Mouse (Mus musculus): Measurements from ENCODE around the gene Krt7. TPM values are rescaled to one million over a fixed set of nuclear protein-coding genes. Genes with fewer than 3 reads are reported as not detected.

Gene Krt7
- polyA plus RNA-seq, 1 experiment = 50.9 TPM

GRCm38 (mm10) chr15:101438555-101438954 lies 27.7 kb downstream of the Krt7 start, which contains the start of gene Krt87:
TSS of gene Krt87 (minus strand) at chr15:101438804.
- 5% methylated on average over 34 of the region's 34 CpGs for WGBS
- H3K27me3 ChIP-seq (replicated peaks; ENCODE audit: control insufficient read depth, insufficient read depth, low read length) = no peaks in the 10 kb centered on the region
- H3K4me3 ChIP-seq (ENCODE audit: insufficient read depth, low read depth, low read length) = no peak within 1 kb of the TSS
- no peaks in the 10 kb centered on the region for H3K4me1 ChIP-seq (ENCODE audit: control insufficient read depth, insufficient read depth, low read length)
- H3K36me3 ChIP-seq (ENCODE audit: control insufficient read depth, insufficient read depth, low read length) = no peaks in the 10 kb centered on the region
- no peak for DNase-seq
- TF ChIP-seq CTCF (conservative IDR thresholded peaks at IDR 0.05; ENCODE audit: insufficient read depth, insufficient read length, low read depth, low read length) (no peak), POLR2A (IDR thresholded peaks at IDR 0.05; ENCODE audit: low read depth, low read length) (no peak)
- no peak within 1 kb of the TSS for H3K27ac ChIP-seq (ENCODE audit: insufficient read depth, low read depth, low read length)

- no peak overlapping the region for H3K4me3 ChIP-seq (ENCODE audit: insufficient read depth, low read depth, low read length)
- H3K36me3 ChIP-seq (ENCODE audit: control insufficient read depth, insufficient read depth, low read length) = no peaks in the 10 kb centered on the region
- H3K4me1 ChIP-seq (ENCODE audit: control insufficient read depth, insufficient read depth, low read length) = no peaks in the 10 kb centered on the region
- no peaks in the 10 kb centered on the region for H3K27me3 ChIP-seq (replicated peaks; ENCODE audit: control insufficient read depth, insufficient read depth, low read length)
- 76% methylated on average over 4 of the region's 4 CpGs for WGBS
- no peak for TF ChIP-seq POLR2A (IDR thresholded peaks at IDR 0.05; ENCODE audit: low read depth, low read length)
- no peak for TF ChIP-seq CTCF (conservative IDR thresholded peaks at IDR 0.05; ENCODE audit: insufficient read depth, insufficient read length, low read depth, low read length)
- no peak for DNase-seq
- H3K27ac ChIP-seq (ENCODE audit: insufficient read depth, low read depth, low read length) = no peak overlapping the region
These were observed 30.0 kb downstream of the Krt7 start for GRCm38 (mm10) chr15:101440837-101441236.

- Histone ChIP-seq H3K4me1 (ENCODE audit: control insufficient read depth, insufficient read depth, low read length) (no peaks in the 10 kb centered on the region), H3K27me3 (replicated peaks; ENCODE audit: control insufficient read depth, insufficient read depth, low read length) (no peaks in the 10 kb centered on the region), H3K36me3 (ENCODE audit: control insufficient read depth, insufficient read depth, low read length) (no peaks in the 10 kb centered on the region), H3K27ac (ENCODE audit: insufficient read depth, low read depth, low read length) (no peak overlapping the region), H3K4me3 (ENCODE audit: insufficient read depth, low read depth, low read length) (no peak overlapping the region)
- 67% methylated on average over 11 of the region's 11 CpGs for WGBS
- no peak for DNase-seq
- TF ChIP-seq POLR2A (IDR thresholded peaks at IDR 0.05; ENCODE audit: low read depth, low read length) = no peak
- TF ChIP-seq CTCF (conservative IDR thresholded peaks at IDR 0.05; ENCODE audit: insufficient read depth, insufficient read length, low read depth, low read length) = no peak
These were observed 35.7 kb downstream of the Krt7 start for GRCm38 (mm10) chr15:101446572-101446971.

- Histone ChIP-seq H3K36me3 (ENCODE audit: control insufficient read depth, insufficient read depth, low read length) (no peaks in the 10 kb centered on the region), H3K4me3 (ENCODE audit: insufficient read depth, low read depth, low read length) (no peak within 1 kb of the TSS), H3K4me1 (ENCODE audit: control insufficient read depth, insufficient read depth, low read length) (no peaks in the 10 kb centered on the region), H3K27me3 (replicated peaks; ENCODE audit: control insufficient read depth, insufficient read depth, low read length) (no peaks in the 10 kb centered on the region), H3K27ac (ENCODE audit: insufficient read depth, low read depth, low read length) (no peak within 1 kb of the TSS)
- no peak for TF ChIP-seq CTCF (conservative IDR thresholded peaks at IDR 0.05; ENCODE audit: insufficient read depth, insufficient read length, low read depth, low read length)
- TF ChIP-seq POLR2A (IDR thresholded peaks at IDR 0.05; ENCODE audit: low read depth, low read length) = no peak
- no peak for DNase-seq
- WGBS = 62% methylated on average over 2 of the region's 2 CpGs
These were observed 36.6 kb downstream of the Krt7 start, which contains the start of gene Krt88 for GRCm38 (mm10) chr15:101447444-101447843. TSS of gene Krt88 (plus strand) at chr15:101447744.

GRCm38 (mm10) chr15:101453093-101453736 lies 42.4 kb downstream of the Krt7 start:
- peak; percentile 74 for DNase-seq
- no peaks in the 10 kb centered on the region for H3K4me1 ChIP-seq (ENCODE audit: control insufficient read depth, insufficient read depth, low read length)
- no peak overlapping the region for H3K4me3 ChIP-seq (ENCODE audit: insufficient read depth, low read depth, low read length)
- WGBS = 11% methylated on average over 13 of the region's 13 CpGs
- H3K36me3 ChIP-seq (ENCODE audit: control insufficient read depth, insufficient read depth, low read length) = no peaks in the 10 kb centered on the region
- no peak overlapping the region for H3K27ac ChIP-seq (ENCODE audit: insufficient read depth, low read depth, low read length)
- H3K27me3 ChIP-seq (replicated peaks; ENCODE audit: control insufficient read depth, insufficient read depth, low read length) = no peaks in the 10 kb centered on the region
- TF ChIP-seq POLR2A (IDR thresholded peaks at IDR 0.05; ENCODE audit: low read depth, low read length) (no peak), CTCF (conservative IDR thresholded peaks at IDR 0.05; ENCODE audit: insufficient read depth, insufficient read length, low read depth, low read length) (peak; percentile 66)

- no peaks in the 10 kb centered on the region for H3K36me3 ChIP-seq (ENCODE audit: control insufficient read depth, insufficient read depth, low read length)
- H3K4me3 ChIP-seq (ENCODE audit: insufficient read depth, low read depth, low read length) = no peak overlapping the region
- DNase-seq = no peak
- H3K4me1 ChIP-seq (ENCODE audit: control insufficient read depth, insufficient read depth, low read length) = no peaks in the 10 kb centered on the region
- no peak for TF ChIP-seq POLR2A (IDR thresholded peaks at IDR 0.05; ENCODE audit: low read depth, low read length)
- no peak for TF ChIP-seq CTCF (conservative IDR thresholded peaks at IDR 0.05; ENCODE audit: insufficient read depth, insufficient read length, low read depth, low read length)
- 84% methylated on average over 8 of the region's 8 CpGs for WGBS
- no peak overlapping the region for H3K27ac ChIP-seq (ENCODE audit: insufficient read depth, low read depth, low read length)
- H3K27me3 ChIP-seq (replicated peaks; ENCODE audit: control insufficient read depth, insufficient read depth, low read length) = no peaks in the 10 kb centered on the region
These were observed 43.9 kb downstream of the Krt7 start for GRCm38 (mm10) chr15:101454774-101455173.

- no peak for TF ChIP-seq CTCF (conservative IDR thresholded peaks at IDR 0.05; ENCODE audit: insufficient read depth, insufficient read length, low read depth, low read length)
- TF ChIP-seq POLR2A (IDR thresholded peaks at IDR 0.05; ENCODE audit: low read depth, low read length) = no peak
- no peaks in the 10 kb centered on the region for H3K27me3 ChIP-seq (replicated peaks; ENCODE audit: control insufficient read depth, insufficient read depth, low read length)
- H3K4me1 ChIP-seq (ENCODE audit: control insufficient read depth, insufficient read depth, low read length) = no peaks in the 10 kb centered on the region
- H3K27ac ChIP-seq (ENCODE audit: insufficient read depth, low read depth, low read length) = no peak overlapping the region
- WGBS = 58% methylated on average over 2 of the region's 2 CpGs
- no peak overlapping the region for H3K4me3 ChIP-seq (ENCODE audit: insufficient read depth, low read depth, low read length)
- DNase-seq = peak; percentile 42
- no peaks in the 10 kb centered on the region for H3K36me3 ChIP-seq (ENCODE audit: control insufficient read depth, insufficient read depth, low read length)
These were observed 44.4 kb downstream of the Krt7 start for GRCm38 (mm10) chr15:101455292-101455691.
